Mouse (Mus musculus): Measurements from ENCODE around the gene Hand2.
A peak's percentile ranks its signal among the peaks of the same experiment; 100 is the strongest.

Hand2 gene

GRCm38 (mm10) chr8:57324091-57324490, 3.3 kb downstream of the Hand2 start:
- DNase-seq (ENCODE audit: low read depth, low spot score), result no peak

GRCm38 (mm10) chr8:57324671-57325070, 3.9 kb downstream of the Hand2 start:
- DNase-seq (ENCODE audit: low read depth, low spot score), result no peak

GRCm38 (mm10) chr8:57325111-57325891, 4.5 kb downstream of the Hand2 start:
- DNase-seq (ENCODE audit: low read depth, low spot score), result no peak

- DNase-seq (ENCODE audit: low read depth, low spot score), result no peak
These were observed 5.6 kb downstream of the Hand2 start for GRCm38 (mm10) chr8:57326091-57327065.

GRCm38 (mm10) chr8:57327281-57328160, 6.7 kb downstream of the Hand2 start:
- peak; percentile 47 for DNase-seq (ENCODE audit: low read depth, low spot score)

- peak; percentile 41 for DNase-seq (ENCODE audit: low read depth, low spot score)
These were observed 7.6 kb downstream of the Hand2 start for GRCm38 (mm10) chr8:57328161-57328920.

- DNase-seq (ENCODE audit: low read depth, low spot score), result no peak
These were observed 8.2 kb downstream of the Hand2 start for GRCm38 (mm10) chr8:57328931-57329341.

GRCm38 (mm10) chr8:57330106-57330505, 9.3 kb downstream of the Hand2 start:
- no peak for DNase-seq (ENCODE audit: low read depth, low spot score)

GRCm38 (mm10) chr8:57331727-57332630, 11.2 kb downstream of the Hand2 start:
- DNase-seq (ENCODE audit: low read depth, low spot score), result no peak

- no peak for DNase-seq (ENCODE audit: low read depth, low spot score)
These were observed 12.1 kb downstream of the Hand2 start for GRCm38 (mm10) chr8:57332676-57333482.

GRCm38 (mm10) chr8:57333483-57333770, 12.6 kb downstream of the Hand2 start:
- DNase-seq (ENCODE audit: low read depth, low spot score), result no peak

GRCm38 (mm10) chr8:57333795-57334551, 13.2 kb downstream of the Hand2 start:
- no peak for DNase-seq (ENCODE audit: low read depth, low spot score)

GRCm38 (mm10) chr8:57334714-57335113, 13.9 kb downstream of the Hand2 start:
- no peak for DNase-seq (ENCODE audit: low read depth, low spot score)

GRCm38 (mm10) chr8:57337271-57338030, 16.7 kb downstream of the Hand2 start:
- DNase-seq (ENCODE audit: low read depth, low spot score), result no peak

GRCm38 (mm10) chr8:57339711-57340650, 19.2 kb downstream of the Hand2 start:
- DNase-seq (ENCODE audit: low read depth, low spot score), result no peak

- DNase-seq (ENCODE audit: low read depth, low spot score), result peak; percentile 30
These were observed 20.2 kb downstream of the Hand2 start for GRCm38 (mm10) chr8:57340840-57341540.

Data from R1 (cell line).